Mouse (Mus musculus) E14TG2a.4 (cell line): Measurements from ENCODE around the gene Tex22.

ENCODE experiments used
- CTCF ChIP-seq: conservative IDR thresholded peaks from 2 replicates; pipeline ENCODE4 v1.5.1; 2014; ENCODE audit warnings: low read length
- NANOG ChIP-seq: IDR thresholded peaks from 2 replicates; pipeline ENCODE4 v1.6.1; 2014; ENCODE audit warnings: borderline replicate concordance, low read length, mixed read lengths
- POU5F1 ChIP-seq: IDR thresholded peaks from 2 replicates; pipeline ENCODE4 v1.6.1; 2014; ENCODE audit warnings: low read length, borderline replicate concordance

GRCm38 (mm10) chr12:113063700-113064099, 10.6 kb upstream of the Tex22 start:
- no peak for TF ChIP-seq CTCF
- TF ChIP-seq POU5F1, result no peak
- TF ChIP-seq NANOG, result no peak
